Mouse (Mus musculus) ES-Bruce4 (cell line): ENCODE results near the gene Tmco4. TPM values are rescaled to one million over a fixed set of nuclear protein-coding genes. Genes with fewer than 3 reads are reported as not detected.

ENCODE experiments used
- H3K27ac ChIP-seq: 2 replicates; pipeline ENCODE4 v1.5.1; 2012; ENCODE audit warnings: low read length, inconsistent platforms; ENCODE audit not compliant: insufficient read depth
- H3K27me3 ChIP-seq: 2 replicates; pipeline ENCODE4 v1.6.1; 2012; ENCODE audit warnings: mild to moderate bottlenecking, low read length, inconsistent platforms; ENCODE audit not compliant: control insufficient read depth, poor library complexity, insufficient read depth, severe bottlenecking
- H3K36me3 ChIP-seq: 2 replicates; pipeline ENCODE4 v1.6.1; 2012; ENCODE audit warnings: inconsistent platforms, mild to moderate bottlenecking, low read length, moderate library complexity; ENCODE audit not compliant: control insufficient read depth, poor library complexity, insufficient read depth, severe bottlenecking
- H3K4me1 ChIP-seq: one replicate; pipeline ENCODE4 v1.8.1; 2011; ENCODE audit warnings: low read length; ENCODE audit not compliant: control insufficient read depth, insufficient read depth
- H3K4me3 ChIP-seq: 2 replicates; pipeline ENCODE4 v1.5.1; 2011; ENCODE audit warnings: low read depth, mild to moderate bottlenecking, low read length
- H3K9ac ChIP-seq: 2 replicates; pipeline ENCODE4 v1.6.1; 2012; ENCODE audit warnings: low read depth, mild to moderate bottlenecking, inconsistent platforms; ENCODE audit not compliant: poor library complexity, severe bottlenecking
- H3K9me3 ChIP-seq: replicated peaks from 2 replicates; pipeline ENCODE4 v1.6.1; 2012; ENCODE audit warnings: mild to moderate bottlenecking, low read length, inconsistent platforms; ENCODE audit not compliant: control insufficient read depth, poor library complexity, insufficient read depth, severe bottlenecking
- CTCF ChIP-seq: IDR thresholded peaks from one replicate; pipeline ENCODE4 v1.8.1; 2011; ENCODE audit warnings: low read depth, low read length
- EP300 ChIP-seq: IDR thresholded peaks from 2 replicates; pipeline ENCODE4 v1.6.1; 2011; ENCODE audit warnings: low read depth, low read length; ENCODE audit not compliant: insufficient read depth
- POLR2A ChIP-seq: IDR thresholded peaks from one replicate; pipeline ENCODE4 v1.8.1; 2011; ENCODE audit warnings: low read length; ENCODE audit not compliant: insufficient read depth
- polyA plus RNA-seq: library from polyadenylated mRNA; stranded (reverse); fragments of >200 nt; gene quantifications from 2 replicates; pipeline ENCODE4 v1.2.4, GENCODE M21; 2011; ENCODE audit warnings: low read depth; ENCODE audit not compliant: missing spikeins, insufficient read depth, insufficient read length

Gene Tmco4
- polyA plus RNA-seq, 1 experiment, result 3.9 TPM

DNA sequence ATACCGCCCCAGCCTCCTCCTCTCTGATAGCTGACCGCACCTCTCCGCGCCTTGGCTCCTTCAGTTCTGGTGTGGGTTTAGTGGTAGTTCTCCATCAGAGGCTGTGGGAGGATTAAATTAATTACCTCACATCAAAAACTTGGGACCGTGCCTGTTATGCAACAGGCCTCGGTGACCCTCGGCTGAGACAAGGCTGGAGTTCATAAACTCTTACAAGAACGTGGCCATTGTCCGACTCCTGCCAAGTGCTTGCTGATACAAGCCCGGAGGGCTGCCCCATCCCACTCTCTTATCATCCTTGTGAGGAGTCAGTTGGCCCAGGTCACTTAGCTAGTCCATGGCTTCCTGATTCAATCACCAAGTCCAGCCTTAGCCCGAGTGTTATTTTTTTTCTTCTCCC is 40.6 kb downstream of the Tmco4 start:
- H3K27ac ChIP-seq, result no peak overlapping the region
- H3K9ac ChIP-seq, result no peak overlapping the region
- H3K36me3 ChIP-seq, result no peaks in the 10 kb centered on the region
- H3K27me3 ChIP-seq, result no peaks in the 10 kb centered on the region
- H3K9me3 ChIP-seq, result no peaks in the 10 kb centered on the region
- TF ChIP-seq CTCF, result no peak
- no peak for TF ChIP-seq EP300
- TF ChIP-seq POLR2A, result no peak
- no peak overlapping the region for H3K4me3 ChIP-seq
- H3K4me1 ChIP-seq, result no peaks in the 10 kb centered on the region

GRCm38 (mm10) chr4:139014793-139015192 is 42.1 kb downstream of the Tmco4 start:
- no peaks in the 10 kb centered on the region for H3K9me3 ChIP-seq
- no peaks in the 10 kb centered on the region for H3K4me1 ChIP-seq
- no peak overlapping the region for H3K27ac ChIP-seq
- H3K36me3 ChIP-seq, result no peaks in the 10 kb centered on the region
- no peak overlapping the region for H3K4me3 ChIP-seq
- TF ChIP-seq CTCF (peak; percentile 79), EP300 (no peak), POLR2A (no peak)
- H3K27me3 ChIP-seq, result no peaks in the 10 kb centered on the region
- no peak overlapping the region for H3K9ac ChIP-seq

DNA sequence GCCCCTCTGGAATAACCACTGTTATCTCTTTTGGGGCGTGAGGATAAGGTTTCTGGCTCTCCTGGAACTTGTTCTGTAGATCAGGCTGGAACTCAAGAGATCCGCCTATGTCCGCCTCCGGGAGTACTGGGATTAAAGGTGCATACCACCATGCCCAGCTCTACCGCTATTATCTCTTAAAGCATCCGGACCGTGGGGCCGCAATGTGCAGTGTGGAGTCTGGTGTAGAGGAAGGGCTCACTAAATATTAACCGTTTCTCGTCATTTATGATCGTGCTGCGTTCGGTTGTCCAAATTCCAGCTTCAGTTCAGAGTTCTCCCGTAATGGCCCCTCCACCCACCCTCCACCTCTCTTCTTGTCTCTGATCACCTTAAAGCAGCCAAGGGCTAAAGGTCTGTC is 45.7 kb downstream of the Tmco4 start:
- Histone ChIP-seq H3K9ac (no peak overlapping the region), H3K4me1 (no peaks in the 10 kb centered on the region), H3K27ac (no peak overlapping the region), H3K9me3 (no peaks in the 10 kb centered on the region), H3K4me3 (no peak overlapping the region), H3K36me3 (no peaks in the 10 kb centered on the region), H3K27me3 (no peaks in the 10 kb centered on the region)
- no peak for TF ChIP-seq POLR2A
- no peak for TF ChIP-seq EP300

DNA sequence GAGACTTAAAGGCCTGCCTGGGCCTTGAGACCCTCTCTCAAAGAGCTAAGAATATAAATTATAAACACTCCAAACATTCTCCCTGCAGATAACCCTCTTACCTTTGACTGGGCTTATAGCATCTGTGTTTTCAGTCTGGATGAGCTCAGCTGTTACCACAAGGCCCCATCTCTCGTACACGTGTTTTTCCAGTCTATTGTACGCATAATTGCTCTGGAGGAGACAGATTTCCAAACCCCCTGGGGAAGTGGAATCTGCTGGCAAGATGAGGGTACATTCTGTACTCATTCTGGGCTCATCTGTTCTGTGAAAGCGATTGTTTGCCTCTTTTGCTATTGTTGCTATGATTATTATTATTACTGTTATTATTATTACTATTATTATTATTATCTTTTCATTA is 46.3 kb downstream of the Tmco4 start:
- Histone ChIP-seq H3K9ac (no peak overlapping the region), H3K27me3 (no peaks in the 10 kb centered on the region), H3K4me1 (no peaks in the 10 kb centered on the region), H3K27ac (no peak overlapping the region), H3K4me3 (no peak overlapping the region), H3K9me3 (no peaks in the 10 kb centered on the region), H3K36me3 (no peaks in the 10 kb centered on the region)
- TF ChIP-seq POLR2A, result no peak
- no peak for TF ChIP-seq CTCF
- TF ChIP-seq EP300, result no peak

DNA sequence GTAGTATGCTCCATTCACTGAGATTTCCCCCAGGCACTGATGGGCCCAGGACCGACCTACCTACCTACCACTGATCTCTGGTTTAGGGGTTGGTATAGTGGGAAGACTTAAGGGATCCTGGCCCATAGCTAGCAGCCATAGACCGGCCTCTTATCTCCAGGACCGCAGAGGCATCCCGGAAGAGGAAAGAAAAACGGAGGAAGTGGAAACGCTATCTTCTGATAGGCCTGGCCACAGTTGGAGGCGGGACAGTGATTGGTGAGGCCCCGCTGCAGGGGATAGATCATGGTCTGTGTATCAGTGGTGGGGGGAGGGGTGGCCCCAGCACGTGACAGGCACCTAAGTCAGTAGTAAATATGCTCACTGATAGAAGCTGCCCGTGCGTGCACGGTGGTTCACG is 46.7 kb downstream of the Tmco4 start:
- H3K9ac ChIP-seq, result no peak overlapping the region
- no peaks in the 10 kb centered on the region for H3K27me3 ChIP-seq
- H3K36me3 ChIP-seq, result no peaks in the 10 kb centered on the region
- no peaks in the 10 kb centered on the region for H3K4me1 ChIP-seq
- no peaks in the 10 kb centered on the region for H3K9me3 ChIP-seq
- H3K27ac ChIP-seq, result no peak overlapping the region
- TF ChIP-seq CTCF, result no peak
- no peak for TF ChIP-seq EP300
- TF ChIP-seq POLR2A, result no peak
- H3K4me3 ChIP-seq, result no peak overlapping the region

- no peak overlapping the region for H3K27ac ChIP-seq
- H3K9ac ChIP-seq, result no peak overlapping the region
- H3K27me3 ChIP-seq, result no peaks in the 10 kb centered on the region
- no peak overlapping the region for H3K4me3 ChIP-seq
- TF ChIP-seq POLR2A (no peak), EP300 (no peak), CTCF (no peak)
- H3K4me1 ChIP-seq, result no peaks in the 10 kb centered on the region
- H3K36me3 ChIP-seq, result no peaks in the 10 kb centered on the region
- H3K9me3 ChIP-seq, result no peaks in the 10 kb centered on the region
These were observed 47.7 kb downstream of the Tmco4 start for GRCm38 (mm10) chr4:139020385-139020784.

DNA sequence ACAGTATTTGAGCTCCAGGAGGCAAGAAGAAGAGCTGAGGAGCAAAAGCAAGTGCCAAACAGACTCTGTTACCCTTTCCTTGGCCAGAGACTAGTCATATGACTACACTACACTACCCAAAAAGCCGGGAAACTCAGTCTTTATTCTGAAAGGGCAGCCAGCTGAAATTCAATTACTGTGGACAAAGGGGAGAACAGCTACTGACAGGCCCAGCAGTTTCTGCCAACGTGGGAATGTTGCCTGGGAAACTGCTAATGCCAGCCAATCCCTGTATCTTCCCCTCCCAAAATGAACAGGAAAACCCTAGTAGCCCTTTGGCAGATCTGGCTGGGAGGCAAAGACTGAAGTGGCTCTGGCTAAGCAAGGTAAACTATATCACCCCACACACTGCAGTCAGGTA is 51.7 kb downstream of the Tmco4 start:
- no peaks in the 10 kb centered on the region for H3K9me3 ChIP-seq
- H3K27me3 ChIP-seq, result no peaks in the 10 kb centered on the region
- no peak overlapping the region for H3K27ac ChIP-seq
- no peak overlapping the region for H3K9ac ChIP-seq
- H3K4me3 ChIP-seq, result no peak overlapping the region
- TF ChIP-seq EP300 (no peak), CTCF (no peak)
- no peaks in the 10 kb centered on the region for H3K36me3 ChIP-seq
- no peaks in the 10 kb centered on the region for H3K4me1 ChIP-seq
